Mouse (Mus musculus) small intestine, adult 2 months (tissue): ENCODE measurements around the gene Dab2ip.

Experiments used
- CTCF ChIP-seq: fragments of 200-500 bp; IDR thresholded peaks from 2 replicates; pipeline ENCODE4 v1.5.1; 2012; ENCODE audit warnings: low read depth, mild to moderate bottlenecking, control low read depth, inconsistent platforms, low read length, moderate library complexity, mixed read lengths; ENCODE audit not compliant: insufficient replicate concordance, insufficient read length; ENCODE audit errors: extremely low read depth
- POLR2A ChIP-seq: fragments of 200-500 bp; IDR thresholded peaks from 2 replicates; pipeline ENCODE4 v1.6.1; 2012; ENCODE audit warnings: low read depth, mild to moderate bottlenecking, control low read depth, inconsistent platforms, low read length, moderate library complexity

GRCm38 (mm10) chr2:35529856-35530255 lies 28.2 kb upstream of the Dab2ip start:
- TF ChIP-seq CTCF (no peak), POLR2A (no peak)
